Mouse (Mus musculus) heart, embryonic 12.5 days (tissue): ENCODE data around the gene Rcor3. TPM values are rescaled to one million over a fixed set of nuclear protein-coding genes. Genes with fewer than 3 reads are reported as not detected.

ENCODE experiments used
- ATAC-seq: fragments of 200-750 bp; cut with Nextera tagmentation; 2 replicates; pipeline ENCODE4 v1.8.0; 2017; ENCODE audit warnings: moderate TSS enrichment, moderate library complexity; ENCODE audit not compliant: insufficient number of reproducible peaks, low FRiP score
- H3K27ac ChIP-seq: fragments of 300-500 bp; sonication (generic); 2 replicates; pipeline ENCODE4 v1.5.1; 2016; ENCODE audit warnings: mild to moderate bottlenecking, moderate library complexity; ENCODE audit not compliant: poor library complexity, severe bottlenecking
- H3K27me3 ChIP-seq: fragments of 300-500 bp; sonication (generic); replicated peaks from 2 replicates; pipeline ENCODE4 v1.6.1; 2016; ENCODE audit warnings: mild to moderate bottlenecking, moderate library complexity
- H3K36me3 ChIP-seq: fragments of 300-500 bp; sonication (generic); 2 replicates; pipeline ENCODE4 v1.6.1; 2016; ENCODE audit warnings: mild to moderate bottlenecking, moderate library complexity
- H3K4me1 ChIP-seq: fragments of 300-500 bp; sonication (generic); replicated peaks from 2 replicates; pipeline ENCODE4 v1.6.1; 2016; ENCODE audit warnings: mild to moderate bottlenecking
- H3K4me2 ChIP-seq: fragments of 300-500 bp; sonication (generic); 2 replicates; pipeline ENCODE4 v1.6.1; 2016; ENCODE audit warnings: mild to moderate bottlenecking, moderate library complexity
- H3K4me3 ChIP-seq: fragments of 300-500 bp; sonication (generic); 2 replicates; pipeline ENCODE4 v1.5.1; 2016; ENCODE audit warnings: mild to moderate bottlenecking
- H3K9ac ChIP-seq: fragments of 300-500 bp; sonication (generic); 2 replicates; pipeline ENCODE4 v1.6.1; 2016; ENCODE audit warnings: mild to moderate bottlenecking, moderate library complexity
- H3K9me3 ChIP-seq: fragments of 300-500 bp; sonication (generic); replicated peaks from 2 replicates; pipeline ENCODE4 v1.6.1; 2016; ENCODE audit warnings: mild to moderate bottlenecking, moderate library complexity
- WGBS: fragments of 180-500 bp; shearing (Covaris S2); methylation state at CpG from one replicate; pipeline ENCODE4 v1.1.7; 2016; 5-methylcytosine and 5-hydroxymethylcytosine counted together
- polyA plus RNA-seq: library from polyadenylated mRNA; unstranded; fragments of >200 nt; fragmentation: Nextera tagmentation; extraction: Ambion mirVana; gene quantifications from 2 replicates; pipeline ENCODE4 v1.2.1, GENCODE M21; 2016

The Rcor3 gene
- polyA plus RNA-seq, 1 experiment from 2014 or later = 31.3 TPM

- H3K4me1 ChIP-seq = peaks cover 11% of the 10 kb centered on the region
- H3K4me2 ChIP-seq = no peak overlapping the region
- H3K9ac ChIP-seq = no peak overlapping the region
- 95% methylated on average over 6 of the region's 6 CpGs for WGBS
- H3K36me3 ChIP-seq = peaks cover 60% of the 10 kb centered on the region
- no peak overlapping the region for H3K27ac ChIP-seq
- no peaks in the 10 kb centered on the region for H3K27me3 ChIP-seq
- H3K4me3 ChIP-seq = no peak overlapping the region
- H3K9me3 ChIP-seq = no peaks in the 10 kb centered on the region
- no peak for ATAC-seq
These were observed 12.1 kb downstream of the Rcor3 start for GRCm38 (mm10) chr1:192125761-192126160.

DNA sequence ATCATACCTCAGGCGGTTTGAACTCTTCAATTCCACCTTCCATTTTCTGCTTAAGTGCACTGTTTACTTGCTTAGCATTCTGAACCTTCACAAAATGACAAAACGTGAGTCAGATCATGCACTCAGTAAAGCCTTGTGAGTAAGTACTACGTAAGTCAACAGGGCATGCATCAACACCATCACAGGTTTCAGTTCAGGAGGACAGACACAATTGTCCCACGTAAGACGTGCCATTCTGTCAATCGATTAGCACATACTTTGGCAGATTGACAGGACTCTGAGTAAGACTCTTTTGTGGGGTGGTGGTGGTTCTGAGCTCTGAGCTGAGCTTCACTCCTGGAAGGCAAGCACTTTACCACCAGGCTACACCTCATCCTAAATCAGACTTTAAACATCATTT is 21.6 kb downstream of the Rcor3 start:
- 85% methylated on average over 6 of the region's 6 CpGs for WGBS
- no peak for ATAC-seq
- Histone ChIP-seq H3K36me3 (peaks cover 85% of the 10 kb centered on the region), H3K4me2 (no peak overlapping the region), H3K9me3 (no peaks in the 10 kb centered on the region), H3K9ac (no peak overlapping the region), H3K27ac (no peak overlapping the region), H3K27me3 (no peaks in the 10 kb centered on the region), H3K4me1 (peaks cover 5% of the 10 kb centered on the region; the same call in 1 of the 2 replicates), H3K4me3 (no peak overlapping the region)

DNA sequence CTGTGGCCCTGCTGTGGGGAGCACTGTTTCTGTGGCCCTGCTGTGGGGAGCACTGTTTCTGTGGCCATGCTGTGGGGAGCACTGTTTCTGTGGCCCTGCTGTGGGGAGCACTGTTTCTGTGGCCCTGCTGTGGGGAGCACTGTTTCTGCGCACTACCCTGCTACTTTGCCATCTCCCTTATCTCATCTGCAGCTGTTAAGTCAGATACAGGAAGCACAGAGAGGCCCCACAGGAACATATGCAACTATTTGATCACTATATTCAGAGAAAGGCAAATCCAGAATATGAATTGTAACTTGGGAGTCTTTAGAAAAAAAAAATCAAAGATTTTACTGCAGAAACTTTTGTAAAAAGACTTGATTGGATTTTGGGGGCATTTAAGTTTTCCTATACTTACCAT is 22.5 kb downstream of the Rcor3 start:
- Histone ChIP-seq H3K4me3 (no peak overlapping the region), H3K9me3 (no peaks in the 10 kb centered on the region), H3K9ac (no peak overlapping the region), H3K27ac (no peak overlapping the region), H3K36me3 (peaks cover 85% of the 10 kb centered on the region), H3K4me1 (peaks cover 2% of the 10 kb centered on the region; the same call in 1 of the 2 replicates), H3K27me3 (no peaks in the 10 kb centered on the region), H3K4me2 (no peak overlapping the region)
- no peak for ATAC-seq
- 58% methylated on average over 1 of the region's 1 CpGs for WGBS

GRCm38 (mm10) chr1:192109169-192109568 is 28.7 kb downstream of the Rcor3 start:
- H3K9me3 ChIP-seq = no peaks in the 10 kb centered on the region
- peak overlapping the region; percentile 86 for H3K27ac ChIP-seq
- H3K27me3 ChIP-seq = no peaks in the 10 kb centered on the region
- 40% methylated on average over 6 of the region's 6 CpGs for WGBS
- peaks cover 62% of the 10 kb centered on the region for H3K36me3 ChIP-seq
- no peak overlapping the region for H3K9ac ChIP-seq
- no peak overlapping the region for H3K4me2 ChIP-seq
- ATAC-seq = no peak
- H3K4me1 ChIP-seq = peaks cover 13% of the 10 kb centered on the region
- no peak overlapping the region for H3K4me3 ChIP-seq

GRCm38 (mm10) chr1:192107352-192107751 is 30.5 kb downstream of the Rcor3 start:
- Histone ChIP-seq H3K27ac (no peak overlapping the region), H3K9me3 (no peaks in the 10 kb centered on the region), H3K4me1 (peaks cover 25% of the 10 kb centered on the region), H3K4me3 (no peak overlapping the region), H3K36me3 (peaks cover 54% of the 10 kb centered on the region), H3K4me2 (no peak overlapping the region), H3K9ac (no peak overlapping the region), H3K27me3 (no peaks in the 10 kb centered on the region)
- WGBS = 21% methylated on average over 2 of the region's 2 CpGs
- ATAC-seq = 0 out of 2 replicates have a peak, but pooled peaks have one; percentile 61

GRCm38 (mm10) chr1:192105902-192106389 is 31.9 kb downstream of the Rcor3 start:
- 85% methylated on average over 4 of the region's 4 CpGs for WGBS

GRCm38 (mm10) chr1:192104021-192104420 is 33.8 kb downstream of the Rcor3 start:
- H3K9ac ChIP-seq = no peak overlapping the region
- ATAC-seq = 0 out of 2 replicates have a peak, but pooled peaks have one; percentile 18
- H3K4me3 ChIP-seq = no peak overlapping the region
- H3K4me2 ChIP-seq = no peak overlapping the region
- H3K9me3 ChIP-seq = no peaks in the 10 kb centered on the region
- H3K4me1 ChIP-seq = peaks cover 22% of the 10 kb centered on the region
- H3K27me3 ChIP-seq = no peaks in the 10 kb centered on the region
- H3K36me3 ChIP-seq = peaks cover 41% of the 10 kb centered on the region
- WGBS = 95% methylated on average over 9 of the region's 9 CpGs
- no peak overlapping the region for H3K27ac ChIP-seq

More at GRCm38 (mm10) chr1:192105902-192106389, 31.9 kb downstream of the Rcor3 start:
- Histone ChIP-seq H3K9me3 (no peaks in the 10 kb centered on the region), H3K27me3 (no peaks in the 10 kb centered on the region), H3K4me1 (peaks cover 34% of the 10 kb centered on the region), H3K4me2 (no peak overlapping the region), H3K27ac (no peak overlapping the region), H3K4me3 (no peak overlapping the region), H3K9ac (no peak overlapping the region), H3K36me3 (peaks cover 47% of the 10 kb centered on the region)
- no peak for ATAC-seq

DNA sequence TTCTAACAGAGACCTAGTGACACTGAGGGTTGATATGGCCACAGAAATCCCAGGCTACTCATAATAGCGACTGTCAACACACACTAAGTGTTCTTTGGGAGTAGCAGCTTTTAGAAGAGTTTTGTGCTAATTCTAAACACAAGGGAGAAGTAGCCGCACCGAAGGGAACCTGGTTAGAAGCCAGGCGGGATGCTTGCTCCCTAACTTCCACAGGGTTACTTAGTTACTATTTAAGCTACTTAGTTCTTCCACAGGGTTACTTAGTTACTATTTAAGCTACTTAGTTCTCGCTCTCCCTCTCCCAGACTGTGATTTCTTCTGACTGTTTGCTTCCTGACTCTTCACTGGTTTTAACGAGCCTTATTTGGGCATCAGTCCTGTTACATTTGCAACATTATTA is 34.7 kb downstream of the Rcor3 start:
- H3K4me3 ChIP-seq = no peak overlapping the region
- peaks cover 22% of the 10 kb centered on the region for H3K4me1 ChIP-seq
- no peak overlapping the region for H3K4me2 ChIP-seq
- no peaks in the 10 kb centered on the region for H3K27me3 ChIP-seq
- no peak overlapping the region for H3K9ac ChIP-seq
- ATAC-seq = no peak
- H3K9me3 ChIP-seq = no peaks in the 10 kb centered on the region
- H3K36me3 ChIP-seq = peaks cover 38% of the 10 kb centered on the region
- 61% methylated on average over 6 of the region's 6 CpGs for WGBS
- 0 out of 2 replicates have a peak overlapping the region, but pooled peaks have one; percentile 2 for H3K27ac ChIP-seq

GRCm38 (mm10) chr1:192101359-192101758 is 36.5 kb downstream of the Rcor3 start:
- Histone ChIP-seq H3K4me2 (no peak overlapping the region), H3K36me3 (peaks cover 41% of the 10 kb centered on the region), H3K9me3 (no peaks in the 10 kb centered on the region), H3K27me3 (no peaks in the 10 kb centered on the region), H3K4me1 (peaks cover 22% of the 10 kb centered on the region), H3K27ac (no peak overlapping the region), H3K9ac (no peak overlapping the region), H3K4me3 (no peak overlapping the region)
- no peak for ATAC-seq
- 68% methylated on average over 8 of the region's 8 CpGs for WGBS

GRCm38 (mm10) chr1:192100742-192101141 is 37.1 kb downstream of the Rcor3 start:
- ATAC-seq = no peak
- no peak overlapping the region for H3K4me2 ChIP-seq
- H3K4me1 ChIP-seq = peaks cover 22% of the 10 kb centered on the region
- H3K27me3 ChIP-seq = no peaks in the 10 kb centered on the region
- H3K27ac ChIP-seq = no peak overlapping the region
- H3K9ac ChIP-seq = no peak overlapping the region
- H3K9me3 ChIP-seq = no peaks in the 10 kb centered on the region
- H3K4me3 ChIP-seq = no peak overlapping the region
- peaks cover 39% of the 10 kb centered on the region for H3K36me3 ChIP-seq
- WGBS = 91% methylated on average over 11 of the region's 11 CpGs

DNA sequence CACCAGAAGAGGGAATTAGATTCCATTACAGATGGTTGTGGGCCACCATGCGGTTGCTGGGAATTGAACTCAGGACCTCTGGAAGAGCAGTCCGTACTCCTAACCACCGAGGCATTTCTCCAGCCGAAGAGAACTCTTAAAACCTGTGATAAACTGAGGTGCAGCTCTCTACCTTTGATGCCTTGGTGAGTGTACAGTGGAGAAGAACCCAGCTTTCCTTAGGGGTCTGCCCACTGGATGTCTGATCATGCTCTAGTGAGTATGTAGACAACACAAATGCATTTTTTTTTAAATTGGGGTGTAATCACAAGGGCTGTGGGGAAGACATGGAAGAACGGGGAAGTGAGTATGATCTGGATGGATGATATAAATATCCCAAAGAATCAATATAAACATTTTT is 42.2 kb downstream of the Rcor3 start:
- no peak overlapping the region for H3K9ac ChIP-seq
- H3K4me2 ChIP-seq = no peak overlapping the region
- no peak overlapping the region for H3K4me3 ChIP-seq
- H3K9me3 ChIP-seq = no peaks in the 10 kb centered on the region
- no peak for ATAC-seq
- H3K4me1 ChIP-seq = peaks cover 12% of the 10 kb centered on the region
- 86% methylated on average over 5 of the region's 5 CpGs for WGBS
- H3K27ac ChIP-seq = no peak overlapping the region
- H3K36me3 ChIP-seq = peaks cover 13% of the 10 kb centered on the region
- peaks cover 4% of the 10 kb centered on the region; the same call in 1 of the 2 replicates for H3K27me3 ChIP-seq
